Mouse (Mus musculus): ENCODE results near the gene Dbndd2. TPM values are rescaled to one million over a fixed set of nuclear protein-coding genes. Genes with fewer than 3 reads are reported as not detected.

Dbndd2 gene
- polyA plus RNA-seq, 2 experiments, result 4.0 to 5.8 TPM

DNA sequence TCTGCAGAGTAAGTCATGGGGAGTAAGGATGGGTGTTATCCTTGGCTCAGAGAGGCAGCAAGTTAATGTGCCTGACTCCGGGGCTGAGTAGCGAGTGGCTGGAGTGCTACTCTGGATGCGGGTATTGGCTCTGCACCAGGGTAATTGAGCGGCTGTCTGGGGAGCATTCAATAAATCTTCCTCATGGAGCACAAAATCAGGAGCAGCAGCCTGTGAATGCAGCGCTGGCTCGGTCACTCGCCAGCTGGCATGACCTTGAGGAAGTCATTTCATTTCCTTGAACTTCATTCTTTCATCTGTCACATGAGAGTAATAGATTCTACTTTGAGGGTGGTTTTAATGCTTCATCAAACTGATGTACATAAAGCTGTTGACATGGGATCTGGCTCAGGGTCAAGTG lies 14.6 kb downstream of the Dbndd2 start:
- peaks cover 17% of the 10 kb centered on the region for H3K36me3 ChIP-seq (replicated peaks; ENCODE audit: control insufficient read depth, insufficient read depth, low read depth)
- whole genome bisulfite sequencing (ENCODE audit: insufficient replicate concordance), result 82% methylated on average over 7 of the region's 7 CpGs
- ATAC-seq (ENCODE audit: insufficient read depth) (no peak), DNase-seq (ENCODE audit: low read depth in 3 of 3, low spot score in 3 of 3) (no peak)
- H3K27ac ChIP-seq, result no peak overlapping the region
- H3K27me3 ChIP-seq (ENCODE audit: control insufficient read depth, insufficient read depth, low read length), result no peaks in the 10 kb centered on the region
- H3K4me3 ChIP-seq (ENCODE audit: insufficient read depth in 1 of 2, low read depth in 2 of 2, low read length in 2 of 2), result no peak overlapping the region
- TF ChIP-seq CTCF (IDR thresholded peaks at IDR 0.05; ENCODE audit: low read depth), result no peak
- no peak for TF ChIP-seq EP300 (IDR thresholded peaks at IDR 0.05; ENCODE audit: low read depth)
- H3K4me1 ChIP-seq (replicated peaks; ENCODE audit: control insufficient read depth in 2 of 2, insufficient read depth in 2 of 2, low read length in 1 of 2), result peaks cover 7 to 10% of the 10 kb centered on the region in 2 experiments
- H3K4me2 ChIP-seq (ENCODE audit: low read depth), result no peak overlapping the region
- H3K9me3 ChIP-seq (ENCODE audit: control insufficient read depth, low read length), result peaks cover 3% of the 10 kb centered on the region; the same call in 1 of the 2 replicates
- H3K9ac ChIP-seq (replicated peaks), result no peak overlapping the region

DNA sequence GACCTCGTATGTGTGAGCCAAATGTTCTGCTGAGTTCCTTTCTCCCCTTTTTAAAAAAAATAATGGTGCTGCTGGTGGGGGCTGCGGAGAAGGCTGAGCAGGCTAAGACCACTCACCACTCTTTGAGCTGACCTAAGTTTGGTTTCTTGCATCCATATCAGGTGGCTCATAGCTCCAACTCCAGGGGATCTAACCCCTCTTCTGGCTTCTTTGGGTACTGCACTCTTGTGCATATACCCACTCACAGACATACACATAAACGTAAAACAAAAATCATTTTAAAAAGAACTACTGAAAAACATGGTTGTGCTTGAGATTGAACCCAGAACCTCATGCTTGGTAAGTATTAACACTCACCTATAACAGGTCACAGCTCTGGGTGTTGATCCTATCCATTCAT lies 19.0 kb downstream of the Dbndd2 start:
- no peak for ATAC-seq (ENCODE audit: insufficient read depth)
- H3K36me3 ChIP-seq (replicated peaks; ENCODE audit: control insufficient read depth, insufficient read depth, low read depth), result peaks cover 20% of the 10 kb centered on the region
- no peak overlapping the region for H3K27ac ChIP-seq
- no peak overlapping the region for H3K4me3 ChIP-seq (ENCODE audit: insufficient read depth in 1 of 2, low read depth in 2 of 2, low read length in 2 of 2)
- peaks cover 3% of the 10 kb centered on the region; the same call in 1 of the 2 replicates for H3K9me3 ChIP-seq (ENCODE audit: control insufficient read depth, low read length)
- TF ChIP-seq EP300 (IDR thresholded peaks at IDR 0.05; ENCODE audit: low read depth), result no peak
- 0 out of 2 replicates have a peak, but pooled peaks have one; percentile 5 for TF ChIP-seq CTCF (IDR thresholded peaks at IDR 0.05; ENCODE audit: low read depth)
- DNase-seq (ENCODE audit: low read depth in 3 of 3, low spot score in 3 of 3), result no peak
- H3K4me2 ChIP-seq (ENCODE audit: low read depth), result no peak overlapping the region
- no peaks in the 10 kb centered on the region for H3K4me1 ChIP-seq (replicated peaks; ENCODE audit: control insufficient read depth in 2 of 2, insufficient read depth in 2 of 2, low read length in 1 of 2)
- whole genome bisulfite sequencing (ENCODE audit: insufficient replicate concordance), result 77% methylated on average over 3 of the region's 3 CpGs
- H3K9ac ChIP-seq (replicated peaks), result no peak overlapping the region
- H3K27me3 ChIP-seq (ENCODE audit: control insufficient read depth, insufficient read depth, low read length), result no peaks in the 10 kb centered on the region

DNA sequence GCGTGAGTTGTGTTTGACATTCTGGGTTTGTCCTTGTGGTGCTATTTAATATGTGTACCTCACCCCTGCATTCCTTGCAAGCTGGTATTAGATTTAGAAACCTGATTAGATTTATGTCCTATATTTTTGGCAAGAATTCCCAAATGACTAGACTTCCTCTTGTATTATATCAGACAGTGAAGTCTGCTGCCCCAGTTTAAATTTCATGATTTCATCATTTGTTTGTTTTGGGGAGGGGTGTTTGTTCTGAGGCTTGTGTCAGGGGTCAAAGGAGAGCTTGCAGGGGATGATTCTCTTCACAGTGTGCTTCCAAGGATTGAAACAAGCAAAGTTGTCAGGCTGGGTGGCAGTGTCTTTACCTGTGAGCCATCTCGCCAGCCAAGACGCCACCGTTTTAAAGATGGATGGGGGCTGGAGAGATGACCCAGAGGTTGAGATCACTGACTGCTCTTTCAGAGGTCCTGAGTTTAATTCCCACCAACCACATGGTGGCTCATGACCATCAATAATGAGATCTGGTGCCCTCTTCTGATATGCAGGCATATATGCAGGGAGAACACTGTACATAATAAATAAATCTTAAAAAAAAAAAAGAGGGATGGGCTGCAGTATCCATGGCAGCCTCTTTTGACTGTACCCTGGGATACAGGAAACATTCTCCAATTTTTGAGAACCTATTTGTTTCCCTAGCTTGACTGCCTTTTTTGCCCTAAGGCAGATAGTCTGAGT lies 19.9 kb downstream of the Dbndd2 start:
- TF ChIP-seq CTCF (IDR thresholded peaks at IDR 0.05; ENCODE audit: low read depth) (no peak), EP300 (IDR thresholded peaks at IDR 0.05; ENCODE audit: low read depth) (no peak)
- peaks cover 3% of the 10 kb centered on the region; the same call in 1 of the 2 replicates for H3K9me3 ChIP-seq (ENCODE audit: control insufficient read depth, low read length)
- no peak for DNase-seq (ENCODE audit: low read depth in 3 of 3, low spot score in 3 of 3)

DNA sequence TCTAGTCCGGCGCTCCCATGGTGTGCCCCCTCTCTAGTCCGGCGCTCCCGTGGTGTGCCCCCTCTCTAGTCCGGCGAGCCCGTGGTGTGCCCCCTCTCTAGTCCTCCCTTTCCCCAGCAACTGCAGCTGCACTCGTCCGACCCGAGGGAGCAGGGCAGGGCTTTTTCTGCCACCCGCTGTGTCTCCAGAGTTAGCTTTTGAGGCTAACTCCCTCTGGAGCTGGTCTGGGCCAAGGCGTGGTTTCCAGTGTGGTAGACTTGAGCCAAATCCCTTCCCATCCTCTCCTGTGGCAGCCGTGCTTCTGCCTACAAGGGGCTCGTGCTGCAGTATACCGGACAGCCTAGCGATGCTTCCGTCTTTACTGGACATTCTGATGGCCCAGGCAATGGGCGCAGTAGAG lies 21.9 kb downstream of the Dbndd2 start:
- Histone ChIP-seq H3K4me1 (replicated peaks; ENCODE audit: control insufficient read depth in 2 of 2, insufficient read depth in 2 of 2, low read length in 1 of 2) (peaks cover 0 to 6% of the 10 kb centered on the region in 2 experiments; a peak in 1 of 4 replicates), H3K4me3 (ENCODE audit: insufficient read depth in 1 of 2, low read depth in 2 of 2, low read length in 2 of 2) (no peak overlapping the region), H3K4me2 (ENCODE audit: low read depth) (no peak overlapping the region), H3K27me3 (ENCODE audit: control insufficient read depth, insufficient read depth, low read length) (no peaks in the 10 kb centered on the region), H3K9ac (replicated peaks) (no peak overlapping the region), H3K9me3 (ENCODE audit: control insufficient read depth, low read length) (peaks cover 3% of the 10 kb centered on the region; the same call in 1 of the 2 replicates), H3K27ac (no peak overlapping the region), H3K36me3 (replicated peaks; ENCODE audit: control insufficient read depth, insufficient read depth, low read depth) (peaks cover 19% of the 10 kb centered on the region)
- ATAC-seq (ENCODE audit: insufficient read depth), result no peak
- WGBS (ENCODE audit: insufficient replicate concordance), result 83% methylated on average over 19 of the region's 19 CpGs
- DNase-seq (ENCODE audit: low read depth in 3 of 3, low spot score in 3 of 3), result no peak
- TF ChIP-seq CTCF (IDR thresholded peaks at IDR 0.05; ENCODE audit: low read depth), result no peak
- no peak for TF ChIP-seq EP300 (IDR thresholded peaks at IDR 0.05; ENCODE audit: low read depth)

More for the DNA sequence above, 19.9 kb downstream of the Dbndd2 start:
- no peak overlapping the region for H3K27ac ChIP-seq
- H3K36me3 ChIP-seq (replicated peaks; ENCODE audit: control insufficient read depth, insufficient read depth, low read depth), result peaks cover 20% of the 10 kb centered on the region
- no peak overlapping the region for H3K9ac ChIP-seq (replicated peaks)
- no peaks in the 10 kb centered on the region for H3K27me3 ChIP-seq (ENCODE audit: control insufficient read depth, insufficient read depth, low read length)
- 73% methylated on average over 4 of the region's 4 CpGs for WGBS (ENCODE audit: insufficient replicate concordance)
- H3K4me2 ChIP-seq (ENCODE audit: low read depth), result no peak overlapping the region
- no peak overlapping the region for H3K4me3 ChIP-seq (ENCODE audit: insufficient read depth in 1 of 2, low read depth in 2 of 2, low read length in 2 of 2)
- ATAC-seq (ENCODE audit: insufficient read depth), result no peak
- H3K4me1 ChIP-seq (replicated peaks; ENCODE audit: control insufficient read depth in 2 of 2, insufficient read depth in 2 of 2, low read length in 1 of 2), result no peaks in the 10 kb centered on the region

DNA sequence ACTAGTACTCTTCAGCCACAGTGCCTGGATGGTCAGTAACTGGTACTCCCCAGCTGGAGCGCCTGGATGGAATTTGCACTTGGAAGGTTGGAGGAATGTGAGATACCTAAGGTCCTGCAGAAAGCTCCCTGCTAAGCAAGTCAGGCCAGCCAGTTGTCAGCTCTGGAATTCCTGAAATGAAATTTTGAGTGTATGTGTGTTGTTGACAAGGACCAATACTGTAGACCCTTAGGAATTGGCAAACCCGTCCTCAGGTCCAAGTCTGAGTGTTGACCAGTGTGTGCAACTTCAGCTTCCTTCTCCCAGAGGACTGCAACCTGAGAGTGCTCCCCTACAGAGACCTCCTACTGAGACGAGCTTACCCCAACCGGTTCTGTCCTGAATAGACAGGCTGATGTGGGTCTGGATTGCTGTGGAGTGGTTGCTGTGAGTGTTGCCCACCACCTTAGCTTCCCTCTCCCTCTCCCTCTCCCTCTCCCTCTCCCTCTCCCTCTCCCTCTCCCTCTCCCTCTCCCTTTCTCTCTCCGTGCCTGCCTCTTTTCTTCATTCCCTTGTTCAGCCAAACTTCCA lies 24.8 kb downstream of the Dbndd2 start:
- Histone ChIP-seq H3K36me3 (replicated peaks; ENCODE audit: control insufficient read depth, insufficient read depth, low read depth) (peaks cover 3% of the 10 kb centered on the region; the same call in 1 of the 2 replicates), H3K9ac (replicated peaks) (no peak overlapping the region), H3K4me3 (ENCODE audit: insufficient read depth in 1 of 2, low read depth in 2 of 2, low read length in 2 of 2) (no peak overlapping the region), H3K4me1 (replicated peaks; ENCODE audit: control insufficient read depth in 2 of 2, insufficient read depth in 2 of 2, low read length in 1 of 2) (peaks cover 0 to 9% of the 10 kb centered on the region in 2 experiments; a peak in 1 of 4 replicates), H3K27ac (no peak overlapping the region), H3K4me2 (ENCODE audit: low read depth) (no peak overlapping the region), H3K9me3 (ENCODE audit: control insufficient read depth, low read length) (no peaks in the 10 kb centered on the region), H3K27me3 (ENCODE audit: control insufficient read depth, insufficient read depth, low read length) (no peaks in the 10 kb centered on the region)
- DNase-seq (ENCODE audit: low read depth in 3 of 3, low spot score in 3 of 3) (no peak), ATAC-seq (ENCODE audit: insufficient read depth) (no peak)
- TF ChIP-seq EP300 (IDR thresholded peaks at IDR 0.05; ENCODE audit: low read depth) (no peak), CTCF (IDR thresholded peaks at IDR 0.05; ENCODE audit: low read depth) (no peak)
- WGBS (ENCODE audit: insufficient replicate concordance), result 33% methylated on average over 5 of the region's 5 CpGs

Measured in liver, embryonic 14.5 days (tissue).